Mouse (Mus musculus) G1E (cell line): Measurements from ENCODE around the gene Meis3. TPM values are rescaled to one million over a fixed set of nuclear protein-coding genes. Genes with fewer than 3 reads are reported as not detected.

Experiments used
- ATAC-seq: 2 replicates; pipeline ENCODE4 v1.8.0; 2016; ENCODE audit warnings: mild to moderate bottlenecking; ENCODE audit not compliant: insufficient number of reproducible peaks, poor library complexity, low FRiP score, severe bottlenecking; ENCODE audit errors: extremely low read depth
- DNase-seq: peaks from one replicate; pipeline ENCODE4 v3.0.0; 2012; ENCODE audit warnings: low spot score
- H3K27me3 ChIP-seq: 2 replicates; pipeline ENCODE4 v1.6.1; 2012; ENCODE audit warnings: mild to moderate bottlenecking, low read length, inconsistent platforms; ENCODE audit not compliant: insufficient read depth
- H3K36me3 ChIP-seq: replicated peaks from 2 replicates; pipeline ENCODE3; 2012; ENCODE audit warnings: mild to moderate bottlenecking, inconsistent platforms
- H3K4me1 ChIP-seq: 2 replicates; pipeline ENCODE4 v1.6.1; 2012; ENCODE audit warnings: low read depth, low read length, inconsistent platforms, mixed read lengths; ENCODE audit not compliant: insufficient read depth
- H3K4me3 ChIP-seq: 2 replicates; pipeline ENCODE4 v1.5.1; 2012; ENCODE audit warnings: low read depth, mild to moderate bottlenecking, inconsistent platforms, low read length, moderate library complexity, mixed read lengths
- H3K9me3 ChIP-seq: replicated peaks from 2 replicates; pipeline ENCODE4 v1.6.1; 2012; ENCODE audit warnings: inconsistent platforms
- CTCF ChIP-seq: IDR thresholded peaks from 2 replicates; pipeline ENCODE4 v1.5.1; 2012; ENCODE audit warnings: low read depth, low read length, inconsistent platforms, mixed read lengths
- GATA1 ChIP-seq: IDR thresholded peaks from 2 replicates; pipeline ENCODE4 v1.6.1; 2012; ENCODE audit warnings: borderline replicate concordance, low read length, inconsistent platforms, mixed read lengths
- GATA2 ChIP-seq: IDR thresholded peaks from 2 replicates; pipeline ENCODE4 v1.6.1; 2012; ENCODE audit warnings: low read depth, low read length, inconsistent platforms, borderline replicate concordance
- POLR2AphosphoS5 ChIP-seq: IDR thresholded peaks from 2 replicates; pipeline ENCODE4 v1.6.1; 2012; ENCODE audit warnings: low read depth, low read length, inconsistent platforms; ENCODE audit not compliant: insufficient replicate concordance
- TAL1 ChIP-seq: conservative IDR thresholded peaks from 2 replicates; pipeline ENCODE4 v1.6.1; 2012; ENCODE audit warnings: low read depth, low read length, inconsistent platforms, mixed read lengths
- polyA plus RNA-seq: library from polyadenylated mRNA; stranded (reverse); fragments of >175 nt; gene quantifications from 2 replicates; pipeline ENCODE4 v1.2.3, GENCODE M21; 2012
- total RNA-seq, 2 experiments: library from RNA; stranded (forward) in 1 of 2; stranded (reverse) in 1 of 2; fragments of 200-1000 nt in 1 of 2; fragments of >200 nt in 1 of 2; fragmentation: Nextera tagmentation in 1 of 2; gene quantifications; 2 replicates each; pipeline ENCODE4 v1.2.3; 2014 to 2017

Meis3 gene
- total and polyA plus RNA-seq, 3 experiments: 0.60 to 1.9 (median 1.8) TPM

DNA sequence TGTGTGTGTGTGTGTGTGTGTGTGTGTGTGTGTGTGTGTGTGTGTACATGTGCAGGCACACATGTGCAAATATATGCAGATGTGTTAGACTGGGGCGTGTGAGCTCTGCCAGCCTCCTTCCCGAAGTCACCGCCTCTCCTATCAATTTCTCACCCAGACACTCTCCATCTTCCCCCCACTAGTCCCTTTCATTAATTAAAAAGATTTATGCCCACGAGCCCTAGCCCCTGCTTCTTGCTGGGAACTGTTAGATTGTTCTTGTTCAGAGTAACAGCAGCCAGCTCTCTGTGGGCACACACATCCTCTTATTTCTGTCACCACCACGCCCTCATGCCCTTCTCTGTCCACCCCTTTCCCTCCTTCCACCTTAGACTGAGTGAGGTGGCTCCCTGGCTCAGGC is 1.7 kb upstream of the Meis3 start:
- ATAC-seq (no peak), DNase-seq (no peak)
- Histone ChIP-seq H3K4me1 (peaks cover 13% of the 10 kb centered on the region), H3K36me3 (no peaks in the 10 kb centered on the region), H3K4me3 (no peak overlapping the region), H3K27me3 (peaks cover 33% of the 10 kb centered on the region), H3K9me3 (no peaks in the 10 kb centered on the region)
- TF ChIP-seq TAL1 (no peak), POLR2AphosphoS5 (no peak), GATA1 (no peak), CTCF (no peak), GATA2 (no peak)

GRCm38 (mm10) chr7:16175542-16175931 is 647 bp downstream of the Meis3 start:
- H3K27me3 ChIP-seq: peaks cover 33% of the 10 kb centered on the region
- peaks cover 13% of the 10 kb centered on the region for H3K4me1 ChIP-seq
- TF ChIP-seq CTCF: no peak
- no peak for TF ChIP-seq POLR2AphosphoS5
- TF ChIP-seq GATA2: no peak
- TF ChIP-seq TAL1: no peak
- TF ChIP-seq GATA1: no peak
- ATAC-seq: no peak
- no peaks in the 10 kb centered on the region for H3K9me3 ChIP-seq
- no peak for DNase-seq
- H3K4me3 ChIP-seq: peak overlapping the region; percentile 66
- no peaks in the 10 kb centered on the region for H3K36me3 ChIP-seq

GRCm38 (mm10) chr7:16178114-16178513 is 3.2 kb downstream of the Meis3 start:
- Histone ChIP-seq H3K9me3 (no peaks in the 10 kb centered on the region), H3K36me3 (no peaks in the 10 kb centered on the region), H3K4me3 (no peak overlapping the region), H3K4me1 (peaks cover 13% of the 10 kb centered on the region), H3K27me3 (peaks cover 23% of the 10 kb centered on the region)
- DNase-seq (no peak), ATAC-seq (no peak)
- TF ChIP-seq GATA2: no peak
- TF ChIP-seq CTCF: no peak
- no peak for TF ChIP-seq POLR2AphosphoS5
- no peak for TF ChIP-seq GATA1
- TF ChIP-seq TAL1: no peak

GRCm38 (mm10) chr7:16183663-16184062 is 8.8 kb downstream of the Meis3 start:
- Histone ChIP-seq H3K4me3 (no peak overlapping the region), H3K27me3 (no peaks in the 10 kb centered on the region), H3K36me3 (no peaks in the 10 kb centered on the region), H3K4me1 (no peaks in the 10 kb centered on the region), H3K9me3 (no peaks in the 10 kb centered on the region)
- ATAC-seq: peak; percentile 54; the same call in 1 of the 2 replicates
- no peak for TF ChIP-seq GATA1
- TF ChIP-seq POLR2AphosphoS5: no peak
- no peak for TF ChIP-seq GATA2
- TF ChIP-seq TAL1: no peak
- no peak for TF ChIP-seq CTCF
- peak; percentile 57 for DNase-seq

- H3K4me1 ChIP-seq: peaks cover 3% of the 10 kb centered on the region; the same call in 1 of the 2 replicates
- H3K4me3 ChIP-seq: no peak overlapping the region
- H3K27me3 ChIP-seq: peaks cover 8% of the 10 kb centered on the region; the same call in 1 of the 2 replicates
- TF ChIP-seq GATA2: no peak
- TF ChIP-seq TAL1: no peak
- no peak for TF ChIP-seq POLR2AphosphoS5
- TF ChIP-seq CTCF: no peak
- no peak for TF ChIP-seq GATA1
- ATAC-seq: no peak
- H3K36me3 ChIP-seq: no peaks in the 10 kb centered on the region
- H3K9me3 ChIP-seq: no peaks in the 10 kb centered on the region
- DNase-seq: no peak
Observed at GRCm38 (mm10) chr7:16187494-16187893, 12.6 kb downstream of the Meis3 start.

- no peak overlapping the region for H3K4me3 ChIP-seq
- peaks cover 7% of the 10 kb centered on the region for H3K4me1 ChIP-seq
- no peaks in the 10 kb centered on the region for H3K9me3 ChIP-seq
- DNase-seq (peak; percentile 37), ATAC-seq (no peak)
- H3K36me3 ChIP-seq: peaks cover 13% of the 10 kb centered on the region
- TF ChIP-seq GATA2 (no peak), CTCF (peak; percentile 61)
- H3K27me3 ChIP-seq: peaks cover 8% of the 10 kb centered on the region; the same call in 1 of the 2 replicates
Observed at GRCm38 (mm10) chr7:16192315-16192714, 17.4 kb downstream of the Meis3 start.

GRCm38 (mm10) chr7:16193702-16194101 is 18.8 kb downstream of the Meis3 start:
- H3K4me3 ChIP-seq: no peak overlapping the region

More at GRCm38 (mm10) chr7:16193702-16194101, 18.8 kb downstream of the Meis3 start:
- ATAC-seq (no peak), DNase-seq (no peak)
- TF ChIP-seq CTCF: no peak
- no peak for TF ChIP-seq GATA1
- TF ChIP-seq GATA2: no peak
- no peak for TF ChIP-seq POLR2AphosphoS5
- no peak for TF ChIP-seq TAL1
- Histone ChIP-seq H3K4me1 (peaks cover 8% of the 10 kb centered on the region), H3K36me3 (peaks cover 22% of the 10 kb centered on the region), H3K27me3 (peaks cover 8% of the 10 kb centered on the region; the same call in 1 of the 2 replicates), H3K9me3 (no peaks in the 10 kb centered on the region)
